Mouse (Mus musculus): ENCODE measurements around the gene Trpm4. TPM values are rescaled to one million over a fixed set of nuclear protein-coding genes. Genes with fewer than 3 reads are reported as not detected.

Trpm4 gene
- polyA plus RNA-seq, 1 experiment: 18.9 TPM

DNA sequence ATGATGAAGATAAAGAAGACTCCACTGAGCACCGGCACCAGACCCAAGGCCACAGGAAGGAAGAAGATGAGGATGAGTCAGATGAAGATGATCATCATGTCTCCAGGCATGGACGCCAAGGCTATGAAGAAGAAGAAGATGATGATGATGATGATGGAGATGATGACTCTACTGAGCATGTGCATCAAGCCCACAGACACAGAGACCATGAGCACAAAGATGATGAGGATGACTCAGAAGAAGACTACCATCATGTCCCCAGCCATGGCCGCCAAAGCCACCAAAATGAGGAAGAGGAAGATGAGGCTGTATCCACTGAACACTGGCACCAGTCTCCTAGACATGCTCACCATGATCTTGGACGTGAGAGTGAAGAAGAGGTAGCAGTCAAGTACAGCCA is 2.7 kb upstream of the Trpm4 start:
- H3K9ac ChIP-seq (ENCODE audit: low read depth, poor library complexity, severe bottlenecking): no peak overlapping the region
- no peaks in the 10 kb centered on the region for H3K27me3 ChIP-seq (ENCODE audit: control insufficient read depth, insufficient read depth, low read length, poor library complexity, severe bottlenecking)
- H3K4me3 ChIP-seq (ENCODE audit: low read depth, low read length): no peak overlapping the region
- H3K36me3 ChIP-seq (ENCODE audit: control insufficient read depth, insufficient read depth, low read length, poor library complexity, severe bottlenecking): no peaks in the 10 kb centered on the region
- H3K27ac ChIP-seq (ENCODE audit: insufficient read depth, low read length): no peak overlapping the region
- peaks cover 9% of the 10 kb centered on the region for H3K4me1 ChIP-seq (ENCODE audit: control insufficient read depth, insufficient read depth, low read length)
- H3K9me3 ChIP-seq (replicated peaks; ENCODE audit: control insufficient read depth, insufficient read depth, low read length, poor library complexity, severe bottlenecking): no peaks in the 10 kb centered on the region
- TF ChIP-seq CTCF (IDR thresholded peaks at IDR 0.05; ENCODE audit: low read depth, low read length) (no peak), POLR2A (IDR thresholded peaks at IDR 0.05; ENCODE audit: insufficient read depth, low read length) (no peak), EP300 (IDR thresholded peaks at IDR 0.05; ENCODE audit: insufficient read depth, low read depth, low read length) (no peak)

DNA sequence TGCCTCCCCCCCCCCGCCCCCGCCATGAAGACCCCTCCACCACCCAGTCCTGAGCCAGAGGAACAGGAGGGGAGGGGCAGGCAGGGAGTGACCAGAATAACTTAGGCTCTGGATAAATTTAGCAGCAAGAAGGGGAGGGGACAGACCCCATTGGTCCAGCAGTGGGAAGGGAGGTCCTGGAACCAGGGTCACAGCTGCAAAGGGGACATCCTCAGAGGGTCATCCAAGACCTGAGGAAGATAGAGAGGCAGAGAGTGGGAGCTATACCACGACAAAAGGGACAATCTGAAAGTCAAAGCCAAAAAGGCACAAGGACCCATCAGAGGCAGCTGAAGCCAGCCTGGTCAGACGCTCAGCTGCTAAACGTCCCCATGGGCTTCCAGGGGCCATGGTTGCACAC is 1.5 kb upstream of the Trpm4 start, which contains the start of gene Hrc:
TSS of gene Hrc (plus strand) at position 235 of the 400 bp plus-strand sequence.
- H3K36me3 ChIP-seq (ENCODE audit: control insufficient read depth, insufficient read depth, low read length, poor library complexity, severe bottlenecking): no peaks in the 10 kb centered on the region
- TF ChIP-seq CTCF (IDR thresholded peaks at IDR 0.05; ENCODE audit: low read depth, low read length) (no peak), EP300 (IDR thresholded peaks at IDR 0.05; ENCODE audit: insufficient read depth, low read depth, low read length) (0 out of 2 replicates have a peak, but pooled peaks have one; percentile 5)
- H3K4me1 ChIP-seq (ENCODE audit: control insufficient read depth, insufficient read depth, low read length): peaks cover 9% of the 10 kb centered on the region
- no peak within 1 kb of the TSS for H3K27ac ChIP-seq (ENCODE audit: insufficient read depth, low read length)
- no peaks in the 10 kb centered on the region for H3K27me3 ChIP-seq (ENCODE audit: control insufficient read depth, insufficient read depth, low read length, poor library complexity, severe bottlenecking)
- no peak within 1 kb of the TSS for H3K4me3 ChIP-seq (ENCODE audit: low read depth, low read length)
- H3K9ac ChIP-seq (ENCODE audit: low read depth, poor library complexity, severe bottlenecking): no peak within 1 kb of the TSS
- no peaks in the 10 kb centered on the region for H3K9me3 ChIP-seq (replicated peaks; ENCODE audit: control insufficient read depth, insufficient read depth, low read length, poor library complexity, severe bottlenecking)

DNA sequence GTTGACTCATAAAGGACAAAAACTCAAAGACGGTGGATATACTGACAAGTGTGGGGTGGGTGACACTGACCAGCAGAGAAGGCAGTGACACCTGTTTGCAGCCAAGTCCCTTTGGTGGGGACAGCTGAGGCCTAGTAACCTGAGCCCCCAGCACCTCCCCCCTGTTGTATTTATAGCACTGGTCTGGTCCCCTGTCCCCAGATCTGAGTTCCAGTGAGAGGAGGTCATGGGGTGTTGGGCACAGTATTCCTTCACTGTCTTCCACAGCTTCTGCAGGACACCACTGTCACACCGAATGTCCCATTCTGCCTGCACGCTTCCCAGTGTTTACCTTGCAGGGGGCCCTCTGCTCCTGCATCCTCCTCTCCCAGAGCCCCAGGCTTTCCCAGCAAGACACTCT is 1.0 kb upstream of the Trpm4 start:
- H3K36me3 ChIP-seq (ENCODE audit: control insufficient read depth, insufficient read depth, low read length, poor library complexity, severe bottlenecking): no peaks in the 10 kb centered on the region
- H3K4me3 ChIP-seq (ENCODE audit: low read depth, low read length): no peak overlapping the region
- H3K27ac ChIP-seq (ENCODE audit: insufficient read depth, low read length): no peak overlapping the region
- no peak for TF ChIP-seq EP300 (IDR thresholded peaks at IDR 0.05; ENCODE audit: insufficient read depth, low read depth, low read length)
- TF ChIP-seq CTCF (IDR thresholded peaks at IDR 0.05; ENCODE audit: low read depth, low read length): no peak
- no peak for TF ChIP-seq POLR2A (IDR thresholded peaks at IDR 0.05; ENCODE audit: insufficient read depth, low read length)
- no peaks in the 10 kb centered on the region for H3K27me3 ChIP-seq (ENCODE audit: control insufficient read depth, insufficient read depth, low read length, poor library complexity, severe bottlenecking)
- H3K9me3 ChIP-seq (replicated peaks; ENCODE audit: control insufficient read depth, insufficient read depth, low read length, poor library complexity, severe bottlenecking): no peaks in the 10 kb centered on the region
- no peak overlapping the region for H3K9ac ChIP-seq (ENCODE audit: low read depth, poor library complexity, severe bottlenecking)
- peaks cover 9% of the 10 kb centered on the region for H3K4me1 ChIP-seq (ENCODE audit: control insufficient read depth, insufficient read depth, low read length)

GRCm38 (mm10) chr7:45332685-45333425 is 725 bp downstream of the Trpm4 start:
- TF ChIP-seq EP300 (IDR thresholded peaks at IDR 0.05; ENCODE audit: insufficient read depth, low read depth, low read length) (peak; percentile 55; the same call in 1 of the 2 replicates), CTCF (IDR thresholded peaks at IDR 0.05; ENCODE audit: low read depth, low read length) (no peak), POLR2A (IDR thresholded peaks at IDR 0.05; ENCODE audit: insufficient read depth, low read length) (peak; percentile 5)
- peak overlapping the region; percentile 58 for H3K9ac ChIP-seq (ENCODE audit: low read depth, poor library complexity, severe bottlenecking)
- H3K27me3 ChIP-seq (ENCODE audit: control insufficient read depth, insufficient read depth, low read length, poor library complexity, severe bottlenecking): no peaks in the 10 kb centered on the region
- H3K4me3 ChIP-seq (ENCODE audit: low read depth, low read length): peak overlapping the region; percentile 85
- H3K36me3 ChIP-seq (ENCODE audit: control insufficient read depth, insufficient read depth, low read length, poor library complexity, severe bottlenecking): no peaks in the 10 kb centered on the region
- H3K9me3 ChIP-seq (replicated peaks; ENCODE audit: control insufficient read depth, insufficient read depth, low read length, poor library complexity, severe bottlenecking): no peaks in the 10 kb centered on the region
- no peak overlapping the region for H3K27ac ChIP-seq (ENCODE audit: insufficient read depth, low read length)
- H3K4me1 ChIP-seq (ENCODE audit: control insufficient read depth, insufficient read depth, low read length): peaks cover 9% of the 10 kb centered on the region

DNA sequence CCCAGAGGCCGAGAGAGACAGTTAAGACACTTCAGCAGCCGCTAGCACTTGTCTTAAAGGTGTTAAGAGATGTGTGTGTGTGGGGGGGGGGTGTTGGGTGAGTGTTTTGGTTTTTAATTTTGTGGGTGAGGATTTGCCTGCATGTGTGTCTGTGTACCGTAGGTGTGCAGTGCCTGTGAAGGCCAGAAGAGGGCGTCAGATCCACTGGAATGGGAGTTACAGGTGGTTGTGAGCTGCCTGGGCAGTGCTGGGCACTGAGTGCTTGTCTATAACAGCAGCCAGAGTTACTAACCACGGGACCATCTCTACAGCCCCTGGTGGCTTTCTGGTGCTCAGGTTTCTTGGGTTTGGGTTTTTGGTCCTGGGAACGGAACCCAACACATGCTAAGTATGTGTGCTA is 2.1 kb downstream of the Trpm4 start:
- TF ChIP-seq CTCF (IDR thresholded peaks at IDR 0.05; ENCODE audit: low read depth, low read length): peak; percentile 71
- TF ChIP-seq POLR2A (IDR thresholded peaks at IDR 0.05; ENCODE audit: insufficient read depth, low read length): no peak
- no peaks in the 10 kb centered on the region for H3K27me3 ChIP-seq (ENCODE audit: control insufficient read depth, insufficient read depth, low read length, poor library complexity, severe bottlenecking)

GRCm38 (mm10) chr7:45328841-45329475 is 4.6 kb downstream of the Trpm4 start:
- no peak overlapping the region for H3K27ac ChIP-seq (ENCODE audit: insufficient read depth, low read length)
- H3K36me3 ChIP-seq (ENCODE audit: control insufficient read depth, insufficient read depth, low read length, poor library complexity, severe bottlenecking): no peaks in the 10 kb centered on the region
- TF ChIP-seq CTCF (IDR thresholded peaks at IDR 0.05; ENCODE audit: low read depth, low read length): no peak
- TF ChIP-seq POLR2A (IDR thresholded peaks at IDR 0.05; ENCODE audit: insufficient read depth, low read length): no peak
- TF ChIP-seq EP300 (IDR thresholded peaks at IDR 0.05; ENCODE audit: insufficient read depth, low read depth, low read length): no peak
- H3K4me1 ChIP-seq (ENCODE audit: control insufficient read depth, insufficient read depth, low read length): peaks cover 4% of the 10 kb centered on the region
- H3K27me3 ChIP-seq (ENCODE audit: control insufficient read depth, insufficient read depth, low read length, poor library complexity, severe bottlenecking): no peaks in the 10 kb centered on the region
- H3K9ac ChIP-seq (ENCODE audit: low read depth, poor library complexity, severe bottlenecking): no peak overlapping the region
- no peak overlapping the region for H3K4me3 ChIP-seq (ENCODE audit: low read depth, low read length)
- H3K9me3 ChIP-seq (replicated peaks; ENCODE audit: control insufficient read depth, insufficient read depth, low read length, poor library complexity, severe bottlenecking): peaks cover 4% of the 10 kb centered on the region

More for the DNA sequence above, 2.1 kb downstream of the Trpm4 start:
- Histone ChIP-seq H3K36me3 (ENCODE audit: control insufficient read depth, insufficient read depth, low read length, poor library complexity, severe bottlenecking) (no peaks in the 10 kb centered on the region), H3K9me3 (replicated peaks; ENCODE audit: control insufficient read depth, insufficient read depth, low read length, poor library complexity, severe bottlenecking) (no peaks in the 10 kb centered on the region), H3K4me3 (ENCODE audit: low read depth, low read length) (no peak overlapping the region), H3K4me1 (ENCODE audit: control insufficient read depth, insufficient read depth, low read length) (peaks cover 9% of the 10 kb centered on the region), H3K9ac (ENCODE audit: low read depth, poor library complexity, severe bottlenecking) (no peak overlapping the region), H3K27ac (ENCODE audit: insufficient read depth, low read length) (no peak overlapping the region)

Data from ES-Bruce4 (cell line).